Mouse (Mus musculus) kidney, embryonic 15.5 days (tissue): ENCODE measurements around the gene Smbd1. TPM values are rescaled to one million over a fixed set of nuclear protein-coding genes. Genes with fewer than 3 reads are reported as not detected.
A peak's percentile ranks its signal among the peaks of the same experiment; 100 is the strongest.

Source experiments
- ATAC-seq: fragments of 200-750 bp; cut with Nextera tagmentation; replicated peaks from 2 replicates; pipeline ENCODE4 v1.8.0; 2017; ENCODE audit warnings: moderate TSS enrichment; ENCODE audit not compliant: low FRiP score
- H3K27ac ChIP-seq: fragments of 300-500 bp; sonication (generic); 2 replicates; pipeline ENCODE4 v1.5.1; 2015; ENCODE audit warnings: mild to moderate bottlenecking, inconsistent platforms
- H3K27me3 ChIP-seq: fragments of 300-500 bp; sonication (generic); 2 replicates; pipeline ENCODE4 v1.6.1; 2015; ENCODE audit warnings: inconsistent platforms
- H3K36me3 ChIP-seq: fragments of 300-500 bp; sonication (generic); 2 replicates; pipeline ENCODE4 v1.6.1; 2015; ENCODE audit warnings: inconsistent platforms
- H3K4me1 ChIP-seq: fragments of 300-500 bp; sonication (generic); 2 replicates; pipeline ENCODE4 v1.6.1; 2015; ENCODE audit warnings: inconsistent platforms
- H3K4me2 ChIP-seq: fragments of 300-500 bp; sonication (generic); 2 replicates; pipeline ENCODE4 v1.6.1; 2015; ENCODE audit warnings: moderate library complexity, mild to moderate bottlenecking, inconsistent platforms
- H3K4me3 ChIP-seq: fragments of 300-500 bp; sonication (generic); replicated peaks from 2 replicates; pipeline ENCODE4 v1.5.1; 2015; ENCODE audit warnings: mild to moderate bottlenecking, inconsistent platforms
- H3K9ac ChIP-seq: fragments of 300-500 bp; sonication (generic); 2 replicates; pipeline ENCODE4 v1.6.1; 2015; ENCODE audit warnings: mild to moderate bottlenecking, inconsistent platforms
- H3K9me3 ChIP-seq: fragments of 300-500 bp; sonication (generic); replicated peaks from 2 replicates; pipeline ENCODE4 v1.6.1; 2016; ENCODE audit warnings: inconsistent platforms
- WGBS: fragments of 180-500 bp; shearing (Covaris S2); methylation state at CpG from one replicate; pipeline ENCODE4 v1.1.7; 2015; ENCODE audit warnings: mixed read lengths; 5-methylcytosine and 5-hydroxymethylcytosine counted together
- polyA plus RNA-seq: library from polyadenylated mRNA; unstranded; fragments of >200 nt; fragmentation: Nextera tagmentation; extraction: Ambion mirVana; gene quantifications from 2 replicates; pipeline ENCODE4 v1.2.1, GENCODE M21; 2015

The Smbd1 gene
- polyA plus RNA-seq, 1 experiment from 2014 or later = not detected

- H3K4me3 ChIP-seq = no peak overlapping the region
- no peak overlapping the region for H3K4me2 ChIP-seq
- no peaks in the 10 kb centered on the region for H3K27me3 ChIP-seq
- H3K4me1 ChIP-seq = peaks cover 3% of the 10 kb centered on the region; the same call in 1 of the 2 replicates
- WGBS = 74% methylated on average over 13 of the region's 13 CpGs
- no peak overlapping the region for H3K9ac ChIP-seq
- no peak overlapping the region for H3K27ac ChIP-seq
- no peak for ATAC-seq
- no peaks in the 10 kb centered on the region for H3K9me3 ChIP-seq
- peaks cover 58% of the 10 kb centered on the region for H3K36me3 ChIP-seq
Measured at GRCm38 (mm10) chr16:32824061-32824460, 13.8 kb upstream of the Smbd1 start.

DNA sequence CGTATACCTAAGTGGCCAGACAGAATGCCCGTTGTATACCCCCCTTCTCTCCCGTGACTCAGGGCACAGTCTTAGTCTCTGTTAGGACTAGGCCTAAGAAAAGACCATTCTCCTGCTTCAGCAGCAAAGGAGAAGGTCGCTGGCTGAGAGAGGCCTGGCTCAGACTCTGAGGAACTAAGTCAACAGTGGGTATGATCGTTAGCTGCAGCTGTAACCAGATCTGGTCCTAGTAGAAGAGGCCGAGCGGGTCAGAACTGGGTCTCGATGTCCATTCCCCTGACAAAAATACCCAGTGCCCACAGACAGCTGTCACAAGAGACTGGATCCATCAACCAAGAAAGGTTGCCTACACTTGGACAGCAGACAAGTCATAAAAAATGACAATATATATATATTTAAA lies 13.2 kb upstream of the Smbd1 start:
- peaks cover 3% of the 10 kb centered on the region; the same call in 1 of the 2 replicates for H3K4me1 ChIP-seq
- ATAC-seq = no peak
- WGBS = 84% methylated on average over 8 of the region's 8 CpGs
- H3K27ac ChIP-seq = no peak overlapping the region
- H3K4me2 ChIP-seq = no peak overlapping the region
- H3K9ac ChIP-seq = no peak overlapping the region
- no peaks in the 10 kb centered on the region for H3K27me3 ChIP-seq
- H3K9me3 ChIP-seq = no peaks in the 10 kb centered on the region
- H3K36me3 ChIP-seq = peaks cover 52% of the 10 kb centered on the region
- H3K4me3 ChIP-seq = no peak overlapping the region

DNA sequence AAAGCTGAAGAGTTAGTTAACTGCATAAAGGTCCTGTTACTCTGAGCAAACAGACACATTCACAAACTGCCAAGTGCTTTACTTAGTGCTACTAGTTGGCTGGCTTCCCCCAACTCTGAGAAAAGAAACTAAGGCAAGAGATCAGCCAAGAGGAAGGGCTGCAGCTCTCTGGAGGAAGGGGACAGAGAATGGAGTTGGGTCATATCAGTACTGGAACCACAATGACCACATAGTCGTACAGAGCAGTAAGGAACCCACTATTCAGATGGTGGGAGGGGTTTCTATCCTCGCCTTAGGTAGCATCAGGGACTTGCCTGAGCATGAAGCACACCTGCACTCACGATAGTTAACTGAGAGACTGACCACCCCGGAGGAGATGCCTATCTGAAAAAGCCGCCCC lies 12.6 kb upstream of the Smbd1 start:
- peaks cover 3% of the 10 kb centered on the region; the same call in 1 of the 2 replicates for H3K4me1 ChIP-seq
- H3K4me3 ChIP-seq = no peak overlapping the region
- WGBS = 87% methylated on average over 5 of the region's 5 CpGs
- H3K27me3 ChIP-seq = no peaks in the 10 kb centered on the region
- ATAC-seq = no peak
- peaks cover 48% of the 10 kb centered on the region for H3K36me3 ChIP-seq
- H3K27ac ChIP-seq = no peak overlapping the region
- H3K4me2 ChIP-seq = no peak overlapping the region
- no peaks in the 10 kb centered on the region for H3K9me3 ChIP-seq
- H3K9ac ChIP-seq = no peak overlapping the region

DNA sequence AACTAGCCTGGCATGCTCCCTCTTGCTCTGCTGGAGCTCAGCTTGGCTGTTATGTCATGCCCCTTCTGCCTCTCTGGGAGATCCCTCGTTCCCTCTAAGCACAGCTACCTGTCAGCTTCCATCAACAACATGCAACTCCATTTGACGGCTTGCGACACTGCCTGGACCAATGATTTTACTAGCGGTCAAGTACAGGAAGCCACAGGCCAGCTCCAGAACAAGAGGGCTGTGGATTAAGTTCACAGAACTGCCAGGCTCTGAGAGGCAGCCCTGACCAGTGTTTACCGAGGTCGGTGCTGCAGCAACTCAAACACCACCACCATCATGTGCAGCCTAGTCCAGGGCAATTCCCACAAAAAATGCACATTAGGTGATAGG lies 12.2 kb upstream of the Smbd1 start:
- H3K9me3 ChIP-seq = no peaks in the 10 kb centered on the region
- H3K27me3 ChIP-seq = no peaks in the 10 kb centered on the region
- ATAC-seq = no peak
- H3K4me2 ChIP-seq = no peak overlapping the region
- H3K36me3 ChIP-seq = peaks cover 45% of the 10 kb centered on the region
- H3K4me3 ChIP-seq = no peak overlapping the region
- peaks cover 3% of the 10 kb centered on the region; the same call in 1 of the 2 replicates for H3K4me1 ChIP-seq
- no peak overlapping the region for H3K27ac ChIP-seq
- 69% methylated on average over 6 of the region's 6 CpGs for WGBS
- no peak overlapping the region for H3K9ac ChIP-seq

GRCm38 (mm10) chr16:32821772-32822449 lies 11.6 kb upstream of the Smbd1 start:
- peak; percentile 37; the same call in 1 of the 2 replicates for ATAC-seq
- 54% methylated on average over 10 of the region's 10 CpGs for WGBS
- no peaks in the 10 kb centered on the region for H3K9me3 ChIP-seq

GRCm38 (mm10) chr16:32818441-32818840 lies 8.2 kb upstream of the Smbd1 start:
- ATAC-seq = no peak

More at GRCm38 (mm10) chr16:32821772-32822449, 11.6 kb upstream of the Smbd1 start:
- no peak overlapping the region for H3K4me2 ChIP-seq
- H3K36me3 ChIP-seq = peaks cover 39% of the 10 kb centered on the region
- no peak overlapping the region for H3K9ac ChIP-seq
- no peak overlapping the region for H3K27ac ChIP-seq
- H3K4me3 ChIP-seq = no peak overlapping the region
- peaks cover 3% of the 10 kb centered on the region; the same call in 1 of the 2 replicates for H3K4me1 ChIP-seq
- no peaks in the 10 kb centered on the region for H3K27me3 ChIP-seq

GRCm38 (mm10) chr16:32818036-32818435 lies 7.8 kb upstream of the Smbd1 start:
- H3K27ac ChIP-seq = no peak overlapping the region
- H3K4me3 ChIP-seq = no peak overlapping the region
- H3K9me3 ChIP-seq = no peaks in the 10 kb centered on the region
- 91% methylated on average over 4 of the region's 4 CpGs for WGBS
- no peak for ATAC-seq
- peaks cover 3% of the 10 kb centered on the region; the same call in 1 of the 2 replicates for H3K36me3 ChIP-seq
- no peaks in the 10 kb centered on the region for H3K27me3 ChIP-seq
- no peak overlapping the region for H3K4me2 ChIP-seq
- peaks cover 16% of the 10 kb centered on the region for H3K4me1 ChIP-seq
- H3K9ac ChIP-seq = no peak overlapping the region

More at GRCm38 (mm10) chr16:32818441-32818840, 8.2 kb upstream of the Smbd1 start:
- Histone ChIP-seq H3K9ac (no peak overlapping the region), H3K27ac (no peak overlapping the region), H3K4me1 (peaks cover 16% of the 10 kb centered on the region), H3K27me3 (no peaks in the 10 kb centered on the region), H3K36me3 (peaks cover 7% of the 10 kb centered on the region; the same call in 1 of the 2 replicates), H3K4me2 (no peak overlapping the region), H3K9me3 (no peaks in the 10 kb centered on the region), H3K4me3 (no peak overlapping the region)
- 86% methylated on average over 5 of the region's 5 CpGs for WGBS

GRCm38 (mm10) chr16:32815160-32815605 lies 4.9 kb upstream of the Smbd1 start:
- 3% methylated on average over 6 of the region's 6 CpGs for WGBS
- peak overlapping the region; percentile 24; the same call in 1 of the 2 replicates for H3K9ac ChIP-seq
- no peaks in the 10 kb centered on the region for H3K9me3 ChIP-seq
- peak overlapping the region; percentile 64 for H3K4me2 ChIP-seq
- no peaks in the 10 kb centered on the region for H3K36me3 ChIP-seq
- peak overlapping the region; percentile 70 for H3K27ac ChIP-seq
- peaks cover 16% of the 10 kb centered on the region for H3K4me1 ChIP-seq
- peak overlapping the region; percentile 33 for H3K4me3 ChIP-seq
- peak; percentile 83 for ATAC-seq
- no peaks in the 10 kb centered on the region for H3K27me3 ChIP-seq

GRCm38 (mm10) chr16:32814539-32814938 lies 4.3 kb upstream of the Smbd1 start:
- peak overlapping the region; percentile 70 for H3K27ac ChIP-seq
- no peaks in the 10 kb centered on the region for H3K36me3 ChIP-seq
- H3K4me1 ChIP-seq = peaks cover 16% of the 10 kb centered on the region
- 29% methylated on average over 14 of the region's 14 CpGs for WGBS
- H3K27me3 ChIP-seq = no peaks in the 10 kb centered on the region
- peak overlapping the region; percentile 33 for H3K4me3 ChIP-seq
- peak overlapping the region; percentile 24; the same call in 1 of the 2 replicates for H3K9ac ChIP-seq
- ATAC-seq = peak; percentile 57
- no peaks in the 10 kb centered on the region for H3K9me3 ChIP-seq
- H3K4me2 ChIP-seq = peak overlapping the region; percentile 64

GRCm38 (mm10) chr16:32813771-32814170 lies 3.5 kb upstream of the Smbd1 start:
- ATAC-seq = no peak
- Histone ChIP-seq H3K27me3 (no peaks in the 10 kb centered on the region), H3K9me3 (no peaks in the 10 kb centered on the region), H3K4me3 (no peak overlapping the region), H3K9ac (no peak overlapping the region), H3K4me1 (peaks cover 16% of the 10 kb centered on the region), H3K27ac (no peak overlapping the region), H3K4me2 (no peak overlapping the region), H3K36me3 (no peaks in the 10 kb centered on the region)
- 78% methylated on average over 3 of the region's 3 CpGs for WGBS

DNA sequence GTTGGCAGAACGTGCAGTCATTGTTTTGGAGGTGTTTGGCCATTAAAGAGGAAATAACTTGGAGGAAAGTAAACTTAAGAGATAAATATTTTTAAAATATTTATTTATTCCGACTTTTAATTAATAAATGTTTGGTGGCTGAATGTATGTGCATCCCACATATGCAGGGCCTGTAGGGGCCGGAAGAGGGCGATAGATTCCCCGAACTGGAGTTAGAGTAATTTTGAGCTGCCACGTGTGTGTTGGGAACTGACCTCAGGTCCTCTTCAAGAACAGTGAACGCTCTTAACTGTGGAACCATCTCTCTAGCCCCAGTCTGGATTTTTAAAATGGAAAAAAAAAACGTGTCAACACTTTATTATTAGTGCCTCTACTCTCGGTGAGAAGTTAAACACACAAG lies 3.1 kb upstream of the Smbd1 start:
- Histone ChIP-seq H3K27me3 (no peaks in the 10 kb centered on the region), H3K4me3 (no peak overlapping the region), H3K4me1 (peaks cover 16% of the 10 kb centered on the region), H3K9ac (no peak overlapping the region), H3K9me3 (no peaks in the 10 kb centered on the region), H3K4me2 (peak overlapping the region; percentile 41; the same call in 1 of the 2 replicates), H3K27ac (no peak overlapping the region), H3K36me3 (no peaks in the 10 kb centered on the region)
- WGBS = 51% methylated on average over 9 of the region's 9 CpGs
- no peak for ATAC-seq

DNA sequence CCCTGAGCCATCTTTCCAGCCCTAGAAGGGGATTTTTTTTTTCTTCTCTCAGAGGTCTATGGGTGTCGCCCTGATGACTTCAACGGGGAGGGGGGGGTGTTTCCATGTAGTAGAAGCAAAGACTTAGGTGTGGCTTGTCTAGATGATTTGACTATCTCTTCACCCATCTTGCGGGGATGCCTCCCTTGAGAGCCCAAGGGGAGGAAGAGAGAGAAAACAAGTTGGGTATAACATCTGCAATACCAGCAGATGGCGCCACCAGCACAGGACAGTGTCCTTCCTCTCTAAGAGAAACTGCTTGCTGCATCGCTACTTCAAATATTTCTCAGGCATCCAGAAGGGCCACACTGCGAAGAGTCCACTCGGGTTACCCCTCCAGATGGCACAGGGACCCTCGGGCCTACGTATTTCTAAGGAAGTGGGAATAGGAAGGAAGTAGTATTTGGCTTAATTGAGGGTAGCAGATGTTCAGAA lies 2.6 kb upstream of the Smbd1 start:
- H3K27me3 ChIP-seq = no peaks in the 10 kb centered on the region
- peaks cover 17% of the 10 kb centered on the region for H3K4me1 ChIP-seq
- peak overlapping the region; percentile 41; the same call in 1 of the 2 replicates for H3K4me2 ChIP-seq
- ATAC-seq = 0 out of 2 replicates have a peak, but pooled peaks have one; percentile 6
- H3K36me3 ChIP-seq = no peaks in the 10 kb centered on the region
- H3K9ac ChIP-seq = no peak overlapping the region
- 1% methylated on average over 9 of the region's 9 CpGs for WGBS
- no peak overlapping the region for H3K4me3 ChIP-seq
- H3K9me3 ChIP-seq = no peaks in the 10 kb centered on the region
- no peak overlapping the region for H3K27ac ChIP-seq
